Mouse (Mus musculus) cerebellum, adult (tissue): Measurements from ENCODE around the gene Plac8.

Source experiments
- ATAC-seq: cut with Nextera tagmentation; 2 replicates; pipeline ENCODE4 v1.9.2; 2017; ENCODE audit warnings: mild to moderate bottlenecking, moderate library complexity, mixed read lengths; ENCODE audit not compliant: insufficient number of reproducible peaks, low FRiP score, low TSS enrichment

The Plac8 gene

GRCm38 (mm10) chr5:100548236-100548635, 23.8 kb downstream of the Plac8 start:
- no peak for ATAC-seq

DNA sequence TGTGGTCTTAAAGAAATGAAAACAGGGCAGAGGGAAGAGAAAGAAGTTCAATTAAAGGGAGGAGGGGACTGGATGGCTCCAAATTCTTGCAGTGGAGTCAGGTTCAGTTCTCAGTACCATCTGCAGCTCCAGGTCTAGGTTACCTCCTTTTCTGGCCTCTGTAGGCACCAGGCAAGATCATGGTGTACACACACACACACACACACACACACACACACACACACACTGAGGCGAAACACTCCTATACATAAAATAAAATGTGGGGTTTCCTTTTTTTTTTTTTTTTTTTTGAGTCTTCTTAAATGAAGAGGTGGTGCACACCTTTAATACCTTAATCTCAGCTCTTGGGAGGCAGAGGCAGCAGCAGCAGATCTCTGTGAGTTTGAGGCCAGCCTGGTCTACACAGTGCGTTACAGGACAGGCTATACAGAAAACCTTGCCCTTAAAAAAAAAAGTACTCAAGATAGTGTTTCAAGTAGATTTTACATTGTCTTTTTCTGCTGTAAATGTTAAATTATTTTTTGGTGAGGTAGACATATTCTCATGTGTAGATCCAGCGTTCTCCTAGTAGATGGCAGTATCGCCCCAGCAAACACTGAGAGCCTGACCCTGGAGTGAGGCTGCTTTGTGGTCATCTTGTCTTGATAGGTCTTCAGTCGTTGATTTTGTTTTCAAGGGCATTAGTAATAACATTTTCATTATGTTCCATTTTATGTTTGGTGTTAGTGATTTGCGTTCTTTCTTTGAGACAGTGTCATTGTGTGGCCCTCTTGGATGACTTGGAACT, 25.6 kb downstream of the Plac8 start:
- ATAC-seq: no peak

- ATAC-seq: no peak
Observed at GRCm38 (mm10) chr5:100536638-100537037, 35.4 kb downstream of the Plac8 start.

- ATAC-seq: no peak
Observed at GRCm38 (mm10) chr5:100535826-100536225, 36.2 kb downstream of the Plac8 start.

DNA sequence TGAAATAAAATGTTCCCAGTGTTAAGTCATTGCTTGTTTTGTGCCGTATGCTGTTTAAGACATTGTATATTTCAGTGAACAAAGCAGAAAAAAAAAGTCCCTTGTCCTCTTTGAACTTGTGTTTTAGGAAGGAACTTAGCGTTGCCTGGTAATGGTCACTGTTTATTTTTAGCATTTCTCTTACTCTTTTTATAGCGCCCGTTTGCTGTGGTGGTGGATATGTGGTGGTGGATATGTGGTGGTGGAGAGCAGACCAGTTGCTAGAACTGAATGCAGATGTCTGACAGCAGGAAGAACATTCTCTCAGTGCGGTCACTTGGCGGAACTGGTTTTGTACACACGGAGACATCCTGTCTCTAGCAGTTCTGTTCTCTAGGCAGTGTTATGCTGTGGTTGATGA, 45.9 kb downstream of the Plac8 start:
- ATAC-seq: no peak

DNA sequence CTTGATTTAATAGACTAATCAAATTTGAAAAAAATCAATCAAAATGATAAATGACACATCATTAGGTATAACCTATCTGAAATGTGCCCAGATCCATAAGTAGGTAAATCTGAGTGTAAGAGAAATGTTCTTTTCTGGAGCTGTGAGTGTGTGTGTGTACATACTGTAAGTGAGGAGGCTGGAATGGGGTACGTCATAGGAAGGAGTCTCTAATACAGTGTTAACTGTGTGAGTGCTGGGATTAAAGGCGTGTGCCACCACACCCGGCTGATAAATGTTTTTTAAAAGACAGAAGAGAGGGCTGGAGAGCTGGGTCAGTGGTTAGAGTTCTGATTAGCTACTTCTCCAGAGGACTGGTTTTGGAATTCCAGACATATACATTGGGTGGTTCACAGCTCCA, 46.4 kb downstream of the Plac8 start:
- no peak for ATAC-seq

DNA sequence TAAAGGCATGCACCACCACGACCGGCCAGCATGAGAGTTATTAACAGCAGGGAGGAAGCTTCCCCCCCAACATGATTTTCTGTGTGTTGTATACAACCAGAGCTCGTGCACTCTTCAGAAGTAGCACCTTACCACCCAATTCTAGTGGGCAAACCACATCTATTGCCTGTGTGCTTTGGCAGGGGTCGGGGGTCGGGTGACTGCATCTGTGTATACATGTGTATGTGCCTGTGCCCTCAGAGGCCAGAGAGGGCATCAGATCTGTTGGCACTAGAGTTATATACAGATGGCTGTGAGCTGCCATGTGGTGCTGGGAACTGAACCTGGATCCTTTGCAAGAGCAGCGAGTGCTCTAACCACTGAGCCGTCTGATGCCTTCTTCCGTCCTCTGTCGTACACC, 47.1 kb downstream of the Plac8 start:
- ATAC-seq: no peak

GRCm38 (mm10) chr5:100523331-100523730, 48.7 kb downstream of the Plac8 start:
- no peak for ATAC-seq

GRCm38 (mm10) chr5:100520223-100520622, 51.8 kb downstream of the Plac8 start:
- no peak for ATAC-seq

DNA sequence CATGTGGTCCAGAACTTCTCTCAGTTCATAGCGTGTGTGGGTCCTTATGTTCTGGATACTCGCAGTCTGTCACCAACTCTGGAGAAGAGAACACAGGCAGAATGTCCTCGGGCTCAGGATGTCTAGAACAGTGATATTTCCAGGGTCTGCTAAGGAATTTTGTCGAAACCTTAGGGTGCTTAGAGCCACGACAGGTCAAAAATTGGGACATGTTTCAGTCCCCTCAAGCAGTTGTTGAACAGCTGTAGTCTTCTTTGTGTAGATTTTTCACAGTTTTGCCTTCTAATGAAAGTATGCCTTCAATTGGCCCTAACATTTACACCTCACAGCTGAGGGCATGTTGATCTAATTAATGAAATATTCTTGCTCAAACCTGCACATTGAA, 53.0 kb downstream of the Plac8 start:
- ATAC-seq: no peak

GRCm38 (mm10) chr5:100518049-100519026, 53.7 kb downstream of the Plac8 start, which contains the start of gene Cops4:
Cops4 (plus strand) TSS chr5:100518309.
- peak; percentile 99 for ATAC-seq

- ATAC-seq: no peak
Observed at GRCm38 (mm10) chr5:100512576-100512975, 59.5 kb downstream of the Plac8 start.

DNA sequence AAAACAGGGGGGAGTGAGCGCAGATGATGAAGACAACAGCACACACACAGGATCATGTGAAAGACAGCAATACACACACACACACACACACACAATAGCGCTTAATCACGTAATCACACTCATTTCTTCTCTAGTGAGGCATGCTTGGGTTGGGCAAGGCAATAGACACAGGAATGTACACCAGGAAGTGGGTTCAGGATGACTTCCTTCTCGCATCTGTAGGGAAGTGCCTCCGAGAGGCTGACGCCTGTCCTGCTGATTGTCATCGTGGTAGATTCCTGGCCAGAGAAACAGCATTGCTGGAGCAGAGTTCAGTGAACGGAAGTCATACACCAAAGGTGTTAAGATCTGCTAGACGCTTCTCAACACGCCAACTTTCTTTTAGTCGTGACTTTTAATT, 62.8 kb downstream of the Plac8 start:
- ATAC-seq: no peak
